Mouse (Mus musculus): ENCODE measurements around the gene Gm28036. TPM values are rescaled to one million over a fixed set of nuclear protein-coding genes. Genes with fewer than 3 reads are reported as not detected.

Gene Gm28036
- polyA plus RNA-seq, 1 experiment from 2014 or later, result 20.7 TPM

Other genes with a start within 250 kb of the Gm28036 start
- 66.5 and 78.2 TPM in 2 replicates for gene Uqcc1, start 196.8 kb downstream of the Gm28036 start, polyA plus RNA-seq (2015; fragmentation: Nextera tagmentation; extraction: Ambion mirVana)
- not detected in 2 replicates for gene Gm15557, start 186.4 kb downstream of the Gm28036 start, polyA plus RNA-seq (2015; fragmentation: Nextera tagmentation; extraction: Ambion mirVana)
- 2.7 and 4.5 TPM in 2 replicates for gene Gdf5, start 181.7 kb downstream of the Gm28036 start, polyA plus RNA-seq (2015; fragmentation: Nextera tagmentation; extraction: Ambion mirVana)
- gene Cep250, start 170.6 kb downstream of the Gm28036 start, polyA plus RNA-seq (2015; fragmentation: Nextera tagmentation; extraction: Ambion mirVana), result 17.0 and 18.9 TPM in 2 replicates
- 1.7 and 2.4 TPM in 2 replicates for gene 6430550D23Rik, start 119.1 kb downstream of the Gm28036 start, polyA plus RNA-seq (2015; fragmentation: Nextera tagmentation; extraction: Ambion mirVana)
- gene Ergic3, start 119.0 kb downstream of the Gm28036 start, polyA plus RNA-seq (2015; fragmentation: Nextera tagmentation; extraction: Ambion mirVana), result 350 and 382 TPM in 2 replicates
- not detected in 2 replicates for gene Fer1l4, start 74.1 kb downstream of the Gm28036 start, polyA plus RNA-seq (2015; fragmentation: Nextera tagmentation; extraction: Ambion mirVana)
- 5.2 and 7.5 TPM in 2 replicates for gene Spag4, start 61.9 kb downstream of the Gm28036 start, polyA plus RNA-seq (2015; fragmentation: Nextera tagmentation; extraction: Ambion mirVana)
- 28.9 and 30.4 TPM in 2 replicates for gene Cpne1, start 15.1 kb downstream of the Gm28036 start, polyA plus RNA-seq (2015; fragmentation: Nextera tagmentation; extraction: Ambion mirVana)
- 37.6 and 38.8 TPM in 2 replicates for gene Rbm12, start 15.1 kb downstream of the Gm28036 start, polyA plus RNA-seq (2015; fragmentation: Nextera tagmentation; extraction: Ambion mirVana)
- 295 and 326 TPM in 2 replicates for gene Romo1, start 16.9 kb upstream of the Gm28036 start, polyA plus RNA-seq (2015; fragmentation: Nextera tagmentation; extraction: Ambion mirVana)
- gene Nfs1, start 17.1 kb upstream of the Gm28036 start, polyA plus RNA-seq (2015; fragmentation: Nextera tagmentation; extraction: Ambion mirVana), result 39.7 and 45.2 TPM in 2 replicates
- 494 and 529 TPM in 2 replicates for gene Rbm39, start 53.1 kb upstream of the Gm28036 start, polyA plus RNA-seq (2015; fragmentation: Nextera tagmentation; extraction: Ambion mirVana)
- 148 and 181 TPM in 2 replicates for gene Phf20, start 69.4 kb upstream of the Gm28036 start, polyA plus RNA-seq (2015; fragmentation: Nextera tagmentation; extraction: Ambion mirVana)
- 5.0 and 6.9 TPM in 2 replicates for gene Cnbd2, start 185.2 kb upstream of the Gm28036 start, polyA plus RNA-seq (2015; fragmentation: Nextera tagmentation; extraction: Ambion mirVana)
- gene Scand1, start 185.6 kb upstream of the Gm28036 start, polyA plus RNA-seq (2015; fragmentation: Nextera tagmentation; extraction: Ambion mirVana), result 60.6 and 64.9 TPM in 2 replicates